Mouse (Mus musculus): ENCODE results near the gene Jmjd4. TPM values are rescaled to one million over a fixed set of nuclear protein-coding genes. Genes with fewer than 3 reads are reported as not detected.

The Jmjd4 gene
- polyA plus RNA-seq, 1 experiment from 2014 or later: 13.0 TPM

Other genes starting within 250 kb of the Jmjd4 start
- 87.4 and 96.7 TPM in 2 replicates for gene Mrpl55, start 247.6 kb upstream of the Jmjd4 start, polyA plus RNA-seq (2014; fragmentation: Nextera tagmentation; extraction: Ambion mirVana)
- 33.4 and 40.9 TPM in 2 replicates for gene 2310033P09Rik, start 241.7 kb upstream of the Jmjd4 start, polyA plus RNA-seq (2014; fragmentation: Nextera tagmentation; extraction: Ambion mirVana)
- 610 and 623 TPM in 2 replicates for gene Arf1, start 221.8 kb upstream of the Jmjd4 start, polyA plus RNA-seq (2014; fragmentation: Nextera tagmentation; extraction: Ambion mirVana)
- gene Wnt3a, start 159.3 kb upstream of the Jmjd4 start, polyA plus RNA-seq (2014; fragmentation: Nextera tagmentation; extraction: Ambion mirVana): 3.9 and 4.0 TPM in 2 replicates
- 2.7 and 3.8 TPM in 2 replicates for gene Wnt9a, start 143.1 kb upstream of the Jmjd4 start, polyA plus RNA-seq (2014; fragmentation: Nextera tagmentation; extraction: Ambion mirVana)
- not detected in 2 replicates for gene Prss38, start 74.4 kb upstream of the Jmjd4 start, polyA plus RNA-seq (2014; fragmentation: Nextera tagmentation; extraction: Ambion mirVana)
- 183 and 195 TPM in 2 replicates for gene Snap47, start 1.1 kb downstream of the Jmjd4 start, polyA plus RNA-seq (2014; fragmentation: Nextera tagmentation; extraction: Ambion mirVana)
- gene Zfp867, start 22.4 kb downstream of the Jmjd4 start, polyA plus RNA-seq (2014; fragmentation: Nextera tagmentation; extraction: Ambion mirVana): 12.0 and 13.3 TPM in 2 replicates
- 17.1 and 17.9 TPM in 2 replicates for gene Zkscan17, start 76.7 kb downstream of the Jmjd4 start, polyA plus RNA-seq (2014; fragmentation: Nextera tagmentation; extraction: Ambion mirVana)
- gene Nlrp3, start 91.5 kb downstream of the Jmjd4 start, polyA plus RNA-seq (2014; fragmentation: Nextera tagmentation; extraction: Ambion mirVana): 0.08 and 0.26 TPM in 2 replicates
- gene Olfr222, start 126.2 kb downstream of the Jmjd4 start, polyA plus RNA-seq (2014; fragmentation: Nextera tagmentation; extraction: Ambion mirVana): not detected in 2 replicates
- gene Olfr223, start 143.2 kb downstream of the Jmjd4 start, polyA plus RNA-seq (2014; fragmentation: Nextera tagmentation; extraction: Ambion mirVana): not detected in 2 replicates
- gene Mprip, start 211.3 kb downstream of the Jmjd4 start, polyA plus RNA-seq (2014; fragmentation: Nextera tagmentation; extraction: Ambion mirVana): 49.7 and 62.9 TPM in 2 replicates